Mouse (Mus musculus) hindbrain, embryonic 16.5 days (tissue): Measurements from ENCODE around the gene Sox5. TPM values are rescaled to one million over a fixed set of nuclear protein-coding genes. Genes with fewer than 3 reads are reported as not detected.

Source experiments
- ATAC-seq: fragments of 200-750 bp; cut with Nextera tagmentation; 2 replicates; pipeline ENCODE4 v1.8.0; 2017; ENCODE audit warnings: moderate TSS enrichment, moderate library complexity
- H3K27ac ChIP-seq: fragments of 300-500 bp; sonication (generic); 2 replicates; pipeline ENCODE4 v1.5.1; 2014; ENCODE audit warnings: low read depth, mild to moderate bottlenecking, control low read depth, low read length, moderate library complexity
- H3K27me3 ChIP-seq: fragments of 300-500 bp; sonication (generic); replicated peaks from 2 replicates; pipeline ENCODE4 v1.6.1; 2014; ENCODE audit warnings: low read length; ENCODE audit not compliant: control insufficient read depth, insufficient read depth
- H3K36me3 ChIP-seq: fragments of 300-500 bp; sonication (generic); 2 replicates; pipeline ENCODE4 v1.6.1; 2014; ENCODE audit warnings: mild to moderate bottlenecking, low read length, moderate library complexity, mixed read lengths; ENCODE audit not compliant: control insufficient read depth, insufficient read depth
- H3K4me1 ChIP-seq: fragments of 300-500 bp; sonication (generic); 2 replicates; pipeline ENCODE4 v1.6.1; 2014; ENCODE audit warnings: low read depth, low read length; ENCODE audit not compliant: control insufficient read depth, insufficient read depth
- H3K4me2 ChIP-seq: fragments of 300-500 bp; sonication (generic); 2 replicates; pipeline ENCODE4 v1.6.1; 2014; ENCODE audit warnings: mild to moderate bottlenecking, low read length, control low read depth, moderate library complexity
- H3K4me3 ChIP-seq: fragments of 300-500 bp; sonication (generic); 2 replicates; pipeline ENCODE4 v1.5.1; 2014; ENCODE audit warnings: mild to moderate bottlenecking, low read length, control low read depth, moderate library complexity
- H3K9ac ChIP-seq: fragments of 300-500 bp; sonication (generic); 2 replicates; pipeline ENCODE4 v1.6.1; 2014; ENCODE audit warnings: low read depth, mild to moderate bottlenecking, control low read depth, low read length, moderate library complexity
- H3K9me3 ChIP-seq: fragments of 300-500 bp; sonication (generic); 2 replicates; pipeline ENCODE4 v1.6.1; 2014; ENCODE audit warnings: mild to moderate bottlenecking, low read length, moderate library complexity; ENCODE audit not compliant: control insufficient read depth
- WGBS: fragments of 180-500 bp; shearing (Covaris S2); extraction: QIAGEN DNeasy Blood & Tissue Kit; methylation state at CpG from one replicate; pipeline ENCODE4 v1.1.7; 2014; 5-methylcytosine and 5-hydroxymethylcytosine counted together
- polyA plus RNA-seq: library from polyadenylated mRNA; unstranded; fragments of >200 nt; fragmentation: Nextera tagmentation; extraction: Ambion mirVana; gene quantifications from 2 replicates; pipeline ENCODE4 v1.2.1, GENCODE M21; 2015

Sox5 gene
- polyA plus RNA-seq, 1 experiment from 2014 or later: 40.7 TPM

- Histone ChIP-seq H3K36me3 (no peaks in the 10 kb centered on the region), H3K4me2 (no peak overlapping the region), H3K9me3 (no peaks in the 10 kb centered on the region), H3K4me3 (no peak overlapping the region), H3K27ac (no peak overlapping the region), H3K4me1 (peaks cover 9% of the 10 kb centered on the region), H3K27me3 (no peaks in the 10 kb centered on the region), H3K9ac (no peak overlapping the region)
- ATAC-seq: no peak
- WGBS: 28% methylated on average over 3 of the region's 3 CpGs
Observed at GRCm38 (mm10) chr6:144151957-144152356, 629.8 kb downstream of the Sox5 start.

DNA sequence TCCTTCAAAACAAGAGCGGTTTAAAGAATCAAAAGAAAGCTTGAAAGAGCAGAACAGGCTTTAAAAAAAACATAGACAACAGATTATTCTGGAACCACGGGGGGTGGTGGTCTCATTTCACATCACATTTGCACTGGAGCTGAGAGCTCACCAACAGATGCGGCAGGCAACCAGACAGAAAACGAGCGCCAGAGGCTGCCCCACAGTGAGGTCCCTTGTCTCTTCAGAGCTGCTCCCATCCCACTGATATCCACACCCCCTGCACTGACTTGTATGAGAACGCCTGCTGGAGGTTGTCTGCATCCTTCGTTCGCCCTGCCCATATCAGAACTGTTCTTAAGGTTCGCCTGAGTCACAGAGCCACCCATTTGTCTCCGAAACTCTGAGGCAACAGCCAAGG, 630.7 kb downstream of the Sox5 start:
- peak overlapping the region; percentile 19; the same call in 1 of the 2 replicates for H3K4me2 ChIP-seq
- peak; percentile 34; the same call in 1 of the 2 replicates for ATAC-seq
- peaks cover 9% of the 10 kb centered on the region for H3K4me1 ChIP-seq
- no peak overlapping the region for H3K4me3 ChIP-seq
- 23% methylated on average over 10 of the region's 10 CpGs for WGBS
- no peaks in the 10 kb centered on the region for H3K36me3 ChIP-seq
- peak overlapping the region; percentile 29; the same call in 1 of the 2 replicates for H3K27ac ChIP-seq
- no peak overlapping the region; the same call in 1 of the 2 replicates for H3K9ac ChIP-seq
- no peaks in the 10 kb centered on the region for H3K27me3 ChIP-seq
- no peaks in the 10 kb centered on the region for H3K9me3 ChIP-seq

DNA sequence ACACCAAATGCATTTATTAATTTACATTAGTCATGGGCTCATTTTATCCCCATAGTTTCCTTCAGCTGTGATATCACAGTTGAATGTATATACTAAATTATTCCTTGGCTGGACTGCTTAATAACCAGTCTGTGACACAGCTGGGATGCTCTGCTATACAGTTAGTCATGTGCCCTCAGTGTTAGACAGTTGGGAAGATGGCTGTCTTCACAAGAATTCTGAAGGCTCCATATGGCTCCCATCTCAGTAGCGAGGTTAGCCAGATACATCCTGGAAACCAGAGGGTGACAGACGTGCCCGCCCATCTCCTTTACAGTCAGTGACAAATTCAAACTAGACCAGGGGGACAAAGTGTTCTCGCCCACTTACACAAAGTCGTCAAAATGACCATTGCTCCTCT, 644.4 kb downstream of the Sox5 start:
- Histone ChIP-seq H3K4me2 (no peak overlapping the region), H3K27me3 (no peaks in the 10 kb centered on the region), H3K9ac (no peak overlapping the region), H3K4me3 (no peak overlapping the region), H3K4me1 (no peaks in the 10 kb centered on the region), H3K36me3 (no peaks in the 10 kb centered on the region), H3K27ac (no peak overlapping the region), H3K9me3 (no peaks in the 10 kb centered on the region)
- WGBS: 91% methylated on average over 5 of the region's 5 CpGs
- no peak for ATAC-seq

DNA sequence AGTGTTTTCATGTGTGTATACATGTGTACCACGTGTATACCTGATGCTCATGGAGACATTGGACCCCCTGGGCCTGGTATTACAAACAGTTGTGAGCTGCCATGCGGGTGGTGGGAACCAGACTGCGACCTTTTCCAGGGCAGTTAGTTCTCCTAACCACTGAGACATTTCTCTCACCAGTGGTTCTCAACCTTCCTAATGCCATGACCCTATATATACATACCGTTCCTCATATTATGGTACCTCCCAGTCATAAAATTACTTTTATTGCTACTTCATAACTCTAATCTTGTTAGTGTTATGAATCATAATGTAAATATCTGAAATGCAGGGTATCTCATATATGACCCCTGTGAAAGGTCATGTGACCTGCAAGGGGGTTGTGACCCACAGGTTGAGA, 644.9 kb downstream of the Sox5 start:
- Histone ChIP-seq H3K27me3 (no peaks in the 10 kb centered on the region), H3K36me3 (no peaks in the 10 kb centered on the region), H3K27ac (no peak overlapping the region), H3K4me1 (no peaks in the 10 kb centered on the region), H3K9ac (no peak overlapping the region), H3K9me3 (no peaks in the 10 kb centered on the region), H3K4me3 (no peak overlapping the region), H3K4me2 (no peak overlapping the region)
- no peak for ATAC-seq
- 93% methylated on average over 4 of the region's 4 CpGs for WGBS

GRCm38 (mm10) chr6:144129927-144130326, 651.9 kb downstream of the Sox5 start:
- no peak overlapping the region for H3K4me3 ChIP-seq
- H3K9me3 ChIP-seq: no peaks in the 10 kb centered on the region
- no peak overlapping the region for H3K4me2 ChIP-seq
- 81% methylated on average over 12 of the region's 12 CpGs for WGBS
- no peak for ATAC-seq
- H3K27me3 ChIP-seq: no peaks in the 10 kb centered on the region
- H3K9ac ChIP-seq: no peak overlapping the region
- no peak overlapping the region for H3K27ac ChIP-seq
- H3K4me1 ChIP-seq: peaks cover 4% of the 10 kb centered on the region; the same call in 1 of the 2 replicates
- H3K36me3 ChIP-seq: no peaks in the 10 kb centered on the region

DNA sequence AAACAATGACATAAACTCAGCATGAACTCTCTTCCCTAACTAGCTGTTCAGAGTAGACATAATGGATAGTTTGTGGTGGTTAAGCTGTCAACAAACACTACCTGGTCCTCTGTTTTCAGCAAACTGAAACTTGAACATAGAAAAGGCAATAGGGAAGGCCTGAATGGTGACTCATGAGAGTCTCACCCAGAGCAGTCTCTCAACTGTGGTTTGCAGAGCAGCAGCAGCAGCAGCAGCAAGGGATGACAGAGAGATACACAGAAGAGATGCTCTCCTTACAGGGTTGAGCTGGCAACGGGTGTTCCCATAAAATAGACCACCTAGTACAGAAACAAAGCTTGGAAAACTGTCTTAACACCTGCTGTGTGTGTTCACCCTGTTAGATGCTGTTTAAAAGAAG, 661.8 kb downstream of the Sox5 start:
- whole genome bisulfite sequencing: 86% methylated on average over 1 of the region's 1 CpGs

DNA sequence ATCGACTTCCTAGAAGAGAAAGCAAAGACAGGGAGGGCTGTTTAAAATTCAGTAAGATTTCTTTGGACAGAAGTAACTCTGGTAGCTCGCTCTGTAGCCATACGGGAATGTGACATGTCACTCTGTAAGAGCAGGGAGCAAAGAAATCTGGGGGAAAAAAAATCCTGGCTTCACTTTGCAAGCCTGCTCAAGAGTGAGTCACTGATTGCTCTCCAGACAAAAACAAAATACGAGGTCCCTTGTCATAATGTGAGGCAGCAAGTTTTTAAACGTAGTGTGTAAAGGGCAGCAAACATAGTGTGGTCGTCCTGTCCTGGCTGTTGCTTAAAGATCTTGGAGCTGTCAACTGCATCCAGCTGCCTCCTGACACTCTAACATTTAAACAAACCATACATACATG, 665.1 kb downstream of the Sox5 start:
- H3K4me2 ChIP-seq: no peak overlapping the region
- 78% methylated on average over 6 of the region's 6 CpGs for whole genome bisulfite sequencing
- H3K9me3 ChIP-seq: no peaks in the 10 kb centered on the region
- peaks cover 3% of the 10 kb centered on the region; the same call in 1 of the 2 replicates for H3K4me1 ChIP-seq
- ATAC-seq: no peak
- no peaks in the 10 kb centered on the region for H3K27me3 ChIP-seq
- no peak overlapping the region for H3K27ac ChIP-seq
- no peaks in the 10 kb centered on the region for H3K36me3 ChIP-seq
- no peak overlapping the region for H3K4me3 ChIP-seq
- H3K9ac ChIP-seq: no peak overlapping the region

More for the DNA sequence above, 661.8 kb downstream of the Sox5 start:
- no peak overlapping the region for H3K27ac ChIP-seq
- H3K4me3 ChIP-seq: no peak overlapping the region
- no peaks in the 10 kb centered on the region for H3K36me3 ChIP-seq
- H3K9me3 ChIP-seq: no peaks in the 10 kb centered on the region
- no peak overlapping the region for H3K4me2 ChIP-seq
- ATAC-seq: no peak
- no peak overlapping the region for H3K9ac ChIP-seq
- H3K27me3 ChIP-seq: no peaks in the 10 kb centered on the region
- H3K4me1 ChIP-seq: no peaks in the 10 kb centered on the region

- Histone ChIP-seq H3K27ac (no peak overlapping the region), H3K4me1 (peaks cover 3% of the 10 kb centered on the region; the same call in 1 of the 2 replicates), H3K27me3 (no peaks in the 10 kb centered on the region), H3K9ac (no peak overlapping the region), H3K9me3 (no peaks in the 10 kb centered on the region), H3K4me3 (no peak overlapping the region), H3K4me2 (no peak overlapping the region), H3K36me3 (no peaks in the 10 kb centered on the region)
- 65% methylated on average over 6 of the region's 6 CpGs for WGBS
- no peak for ATAC-seq
Observed at GRCm38 (mm10) chr6:144111561-144111960, 670.2 kb downstream of the Sox5 start.

DNA sequence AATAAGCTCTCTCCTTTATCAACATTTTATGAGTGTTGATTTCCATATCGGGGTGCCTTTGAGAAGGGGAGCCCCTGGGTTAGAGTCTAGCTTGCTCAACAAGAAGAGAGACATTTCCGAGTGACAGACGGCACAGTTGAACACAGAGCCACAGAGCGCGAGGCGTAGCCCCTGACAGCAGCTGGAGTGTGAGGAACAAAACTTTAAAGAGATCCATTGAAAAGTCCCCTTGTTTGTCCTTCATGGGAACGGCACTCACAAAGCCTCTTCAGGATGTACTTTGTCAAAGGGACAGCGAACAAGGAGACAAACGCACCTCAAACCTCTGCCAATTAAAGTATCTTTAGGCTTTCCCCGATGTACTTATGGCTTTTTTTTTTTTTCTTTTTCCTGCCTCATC, 674.9 kb downstream of the Sox5 start:
- H3K9me3 ChIP-seq: no peaks in the 10 kb centered on the region
- H3K27ac ChIP-seq: no peak overlapping the region
- no peak for ATAC-seq
- no peak overlapping the region for H3K9ac ChIP-seq
- peaks cover 2% of the 10 kb centered on the region; the same call in 1 of the 2 replicates for H3K4me1 ChIP-seq
- H3K4me2 ChIP-seq: 0 out of 2 replicates have a peak overlapping the region, but pooled peaks have one; percentile 18
- no peak overlapping the region for H3K4me3 ChIP-seq
- 28% methylated on average over 10 of the region's 10 CpGs for WGBS
- no peaks in the 10 kb centered on the region for H3K27me3 ChIP-seq
- H3K36me3 ChIP-seq: no peaks in the 10 kb centered on the region

DNA sequence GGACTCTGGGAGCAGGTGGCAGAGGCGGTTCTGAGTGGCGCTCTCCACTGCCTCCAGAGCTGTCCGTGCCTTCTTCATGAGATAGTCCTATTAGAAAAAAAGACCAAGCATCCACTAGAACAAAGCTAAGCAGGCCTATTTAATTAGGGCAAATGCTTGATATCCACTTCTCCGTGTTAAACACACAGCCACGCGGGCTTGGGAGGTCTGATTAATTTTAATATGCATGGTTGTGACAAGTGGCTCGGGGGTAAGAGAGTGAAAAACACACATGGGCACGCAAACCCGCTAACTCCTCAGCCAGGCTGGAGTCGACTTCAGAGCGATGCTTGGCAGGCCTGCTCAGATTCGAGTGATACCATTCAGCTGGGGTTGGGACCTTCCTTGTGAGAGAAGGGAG, 676.1 kb downstream of the Sox5 start:
- no peaks in the 10 kb centered on the region for H3K4me1 ChIP-seq
- H3K4me3 ChIP-seq: no peak overlapping the region
- no peak overlapping the region for H3K9ac ChIP-seq
- no peak overlapping the region for H3K4me2 ChIP-seq
- H3K36me3 ChIP-seq: no peaks in the 10 kb centered on the region
- no peaks in the 10 kb centered on the region for H3K27me3 ChIP-seq
- H3K27ac ChIP-seq: no peak overlapping the region
- H3K9me3 ChIP-seq: peaks cover 3% of the 10 kb centered on the region; the same call in 1 of the 2 replicates
- WGBS: 72% methylated on average over 12 of the region's 12 CpGs
- ATAC-seq: no peak
